Mouse (Mus musculus): Measurements from ENCODE around the gene Exoc5. TPM values are rescaled to one million over a fixed set of nuclear protein-coding genes. Genes with fewer than 3 reads are reported as not detected.

The Exoc5 gene
- total RNA-seq, 2 experiments from 2014 or later, result 38.2 to 38.9 TPM

GRCm38 (mm10) chr14:49001655-49002054 lies 64.8 kb downstream of the Exoc5 start:
- no peak for DNase-seq

- no peak for DNase-seq
Observed at GRCm38 (mm10) chr14:48998795-48999194, 67.7 kb downstream of the Exoc5 start.

- no peak for DNase-seq
Observed at GRCm38 (mm10) chr14:48993861-48994260, 72.6 kb downstream of the Exoc5 start.

- DNase-seq, result no peak
Observed at GRCm38 (mm10) chr14:48992070-48992580, 74.3 kb downstream of the Exoc5 start.

GRCm38 (mm10) chr14:48991144-48991522 lies 75.3 kb downstream of the Exoc5 start:
- no peak for DNase-seq

- DNase-seq, result peak; percentile 70
Observed at GRCm38 (mm10) chr14:48990471-48991143, 75.8 kb downstream of the Exoc5 start.

GRCm38 (mm10) chr14:48989831-48990230 lies 76.6 kb downstream of the Exoc5 start:
- DNase-seq, result no peak

- peak; percentile 33 for DNase-seq
Observed at GRCm38 (mm10) chr14:48986231-48986630, 80.2 kb downstream of the Exoc5 start.

GRCm38 (mm10) chr14:48985673-48986072 lies 80.8 kb downstream of the Exoc5 start:
- DNase-seq, result peak; percentile 23

- DNase-seq, result no peak
Observed at GRCm38 (mm10) chr14:48978971-48979388, 87.5 kb downstream of the Exoc5 start.

GRCm38 (mm10) chr14:48971546-48971945 lies 94.9 kb downstream of the Exoc5 start:
- DNase-seq, result no peak

- DNase-seq, result no peak
Observed at GRCm38 (mm10) chr14:48968670-48969069, 97.8 kb downstream of the Exoc5 start.

Other genes with a start within 250 kb of the Exoc5 start
- gene Ap5m1, start 556 bp downstream of the Exoc5 start, total RNA-seq (2021), result 10 to 100 TPM; 15.5 to 15.9 TPM
- gene Naa30, start 105.6 kb upstream of the Exoc5 start, total RNA-seq (2021), result 10 to 100 TPM; 24.3 to 24.7 TPM
- gene ccdc198, start 178.8 kb upstream of the Exoc5 start, total RNA-seq (2021), result not detected